Mouse (Mus musculus) liver, embryonic 14.5 days (tissue): ENCODE data around the gene Sf3b2.

Experiments
- CTCF ChIP-seq: IDR thresholded peaks from 2 replicates; pipeline ENCODE4 v1.5.1; 2016; ENCODE audit warnings: antibody characterized with exemption, low read depth, control low read depth
- EP300 ChIP-seq: IDR thresholded peaks from 2 replicates; pipeline ENCODE4 v1.6.1; 2016; ENCODE audit warnings: antibody characterized with exemption, low read depth

- peak; percentile 82 for TF ChIP-seq CTCF
- TF ChIP-seq EP300: no peak
Measured at GRCm38 (mm10) chr19:5302455-5302854, 7.2 kb upstream of the Sf3b2 start.
